Mouse (Mus musculus): Measurements from ENCODE around the gene Csgalnact2.
A peak's percentile ranks its signal among the peaks of the same experiment; 100 is the strongest.

The Csgalnact2 gene

DNA sequence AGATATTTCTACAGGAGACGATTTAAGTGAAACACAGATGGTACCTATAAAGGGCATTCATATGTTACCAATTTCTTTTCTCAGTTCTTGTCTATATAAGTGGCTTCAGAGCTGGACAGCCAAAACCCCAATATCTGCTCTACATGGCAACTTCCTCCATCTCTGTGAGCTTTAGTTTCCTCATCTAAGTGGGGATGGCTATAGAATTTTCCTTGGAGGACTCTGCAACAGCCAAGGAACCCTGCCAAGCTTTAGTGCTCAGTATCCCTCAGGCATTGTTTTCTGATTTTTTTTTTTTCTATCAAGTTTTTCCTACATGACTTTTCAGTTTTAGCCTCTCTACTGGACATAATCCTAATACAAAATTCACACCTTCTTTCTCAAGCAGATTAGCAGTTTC, 4.5 kb downstream of the Csgalnact2 start:
- no peak for DNase-seq (ENCODE audit: low spot score)

DNA sequence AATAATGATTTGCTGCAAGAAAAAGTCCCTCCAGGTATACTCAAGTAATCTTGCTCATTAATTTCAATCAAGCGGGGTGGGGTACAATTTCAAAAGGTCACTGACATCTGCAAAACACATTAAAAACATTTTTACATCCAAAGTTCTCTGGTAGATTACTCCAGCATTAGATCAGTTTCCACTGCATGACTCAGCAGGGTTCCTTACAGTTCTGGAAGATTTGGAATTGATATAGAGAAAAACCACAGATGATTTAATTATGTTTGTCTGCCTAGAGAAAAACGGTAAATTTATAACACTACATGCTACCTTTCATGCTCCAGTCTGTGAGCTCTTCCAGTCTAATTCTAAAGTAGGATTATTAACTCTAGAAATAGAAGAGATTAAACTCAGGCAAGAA, 8.9 kb downstream of the Csgalnact2 start:
- DNase-seq (ENCODE audit: low spot score) = no peak

DNA sequence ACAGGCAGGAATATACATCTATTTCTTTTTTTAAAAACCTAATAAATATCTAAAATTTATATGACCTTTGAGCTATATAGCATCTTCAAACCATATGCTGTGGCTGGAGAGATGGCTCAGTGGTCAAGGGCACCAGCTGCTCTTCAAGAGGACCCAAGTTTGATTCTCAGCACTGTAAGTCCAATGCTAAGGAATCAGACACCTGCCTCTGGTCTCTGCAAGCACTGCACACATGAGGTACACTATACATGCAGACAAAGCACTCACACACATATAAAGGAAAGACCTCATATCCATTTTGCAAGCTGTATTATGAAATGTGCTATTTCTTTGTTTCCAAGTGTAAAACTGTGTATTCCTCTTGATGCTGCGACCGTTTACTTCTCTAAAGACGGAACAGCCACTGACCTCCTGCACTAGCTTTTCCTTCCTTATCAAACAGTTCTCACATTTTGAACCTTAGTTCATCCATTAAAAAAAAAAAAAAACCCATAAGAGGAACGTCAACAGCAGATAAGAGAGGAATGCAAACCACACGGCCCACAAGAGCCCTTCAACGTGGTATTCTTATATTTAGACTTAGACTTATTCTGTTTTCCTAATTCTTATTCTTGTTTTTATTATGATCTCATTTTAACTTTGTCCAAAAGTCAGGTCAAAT, 11.0 kb downstream of the Csgalnact2 start:
- DNase-seq (ENCODE audit: low spot score) = peak; percentile 34

DNA sequence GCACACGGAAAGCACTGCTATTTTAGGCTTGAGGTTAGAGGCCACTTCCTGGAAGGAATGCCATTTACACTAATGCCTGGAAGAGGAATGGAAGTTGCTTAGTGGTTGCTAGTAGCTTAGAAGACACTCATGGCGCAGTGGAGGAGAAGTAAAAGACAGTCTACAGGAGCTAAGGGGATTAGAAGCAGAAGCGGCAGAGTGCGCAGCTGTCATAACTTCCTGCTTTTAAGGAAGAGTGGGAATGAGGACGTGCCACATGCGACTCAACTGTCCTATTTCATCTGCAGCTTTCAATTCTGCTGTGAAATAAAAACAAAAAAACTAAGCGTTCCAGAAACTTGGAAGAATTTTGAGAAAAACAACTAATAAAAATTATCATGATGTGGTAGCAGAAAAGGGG, 11.7 kb downstream of the Csgalnact2 start:
- no peak for DNase-seq (ENCODE audit: low spot score)

DNA sequence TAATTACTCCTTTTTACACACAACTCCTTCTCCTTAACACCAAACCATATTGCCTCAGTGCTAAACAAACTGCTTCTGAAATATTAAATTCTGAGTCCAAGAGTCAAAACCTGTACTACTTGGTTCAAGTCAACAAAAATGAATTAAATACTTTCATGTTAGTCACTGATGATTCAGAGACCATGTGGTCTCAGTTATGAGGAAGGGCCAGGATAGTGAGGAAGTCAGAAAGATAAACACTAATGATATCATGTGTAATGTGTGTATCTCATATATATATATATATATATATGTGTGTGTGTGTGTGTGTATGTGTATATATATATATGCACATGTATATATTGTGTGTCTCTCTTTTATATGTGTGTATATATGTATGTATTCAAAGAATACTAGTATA, 12.4 kb downstream of the Csgalnact2 start:
- no peak for DNase-seq (ENCODE audit: low spot score)

DNA sequence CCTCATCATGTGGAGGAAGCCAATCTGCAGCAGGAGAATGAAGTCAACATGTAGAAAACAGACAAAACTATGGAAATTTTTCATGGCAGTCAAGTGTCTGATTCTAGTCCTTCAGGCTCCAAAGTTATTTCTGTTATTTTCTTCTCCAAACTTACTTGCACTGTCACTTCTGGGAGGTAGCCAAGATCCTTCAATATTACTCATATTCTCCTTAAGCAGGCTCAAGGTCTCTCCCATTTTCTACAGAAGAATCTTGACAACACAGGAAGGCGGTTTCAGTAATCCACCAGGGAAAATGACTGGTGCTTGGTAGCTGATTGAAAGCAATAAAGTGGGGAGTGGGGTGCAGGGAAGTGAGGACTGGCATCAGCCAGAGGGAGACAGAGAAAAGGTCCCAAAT, 16.2 kb downstream of the Csgalnact2 start:
- DNase-seq (ENCODE audit: low spot score) = peak; percentile 56

DNA sequence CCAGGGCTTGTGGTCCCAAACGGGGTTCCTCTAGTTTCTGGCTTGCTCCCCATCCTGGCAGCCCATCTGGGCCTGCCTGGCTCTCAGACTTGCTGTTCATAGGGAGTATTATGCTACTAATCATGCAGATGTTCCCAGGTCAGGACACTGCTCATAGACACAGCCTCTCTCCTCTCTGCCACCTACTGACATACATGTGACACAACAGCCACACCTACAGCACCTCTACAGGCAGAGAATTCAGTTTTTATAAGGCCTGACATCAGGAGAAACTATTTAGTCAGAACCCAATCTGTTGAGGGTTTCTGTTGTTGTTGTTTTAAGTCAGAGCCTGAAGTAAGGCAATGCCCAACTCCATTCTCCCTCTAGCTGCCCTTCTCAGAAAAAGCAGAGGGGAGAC, 27.1 kb downstream of the Csgalnact2 start:
- DNase-seq (ENCODE audit: low spot score) = no peak

DNA sequence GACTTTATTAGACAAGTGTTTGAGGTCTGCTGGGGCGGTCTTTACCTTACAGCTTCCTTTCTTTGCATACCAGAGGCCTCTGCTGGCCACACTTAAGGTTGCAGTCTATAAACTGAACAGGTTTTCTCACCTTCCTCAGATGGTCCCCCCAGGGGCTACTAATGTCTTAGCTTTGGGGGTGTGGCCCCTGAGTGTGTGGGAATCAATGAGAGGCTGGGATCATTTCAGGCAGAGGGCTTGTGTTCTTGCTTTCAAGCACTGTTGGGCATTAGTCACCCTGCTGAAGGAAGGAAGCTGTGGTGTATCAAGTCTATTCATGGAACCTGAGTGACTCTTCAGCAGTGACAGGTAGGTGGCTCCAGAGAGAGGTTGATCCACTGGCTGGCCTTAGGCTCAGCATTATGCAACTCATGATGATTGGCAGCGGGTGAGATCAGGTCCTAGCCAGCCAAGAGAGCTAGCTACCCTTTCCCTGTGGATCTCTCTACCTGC, 39.6 kb downstream of the Csgalnact2 start:
- peak; percentile 53 for DNase-seq (ENCODE audit: low spot score)

DNA sequence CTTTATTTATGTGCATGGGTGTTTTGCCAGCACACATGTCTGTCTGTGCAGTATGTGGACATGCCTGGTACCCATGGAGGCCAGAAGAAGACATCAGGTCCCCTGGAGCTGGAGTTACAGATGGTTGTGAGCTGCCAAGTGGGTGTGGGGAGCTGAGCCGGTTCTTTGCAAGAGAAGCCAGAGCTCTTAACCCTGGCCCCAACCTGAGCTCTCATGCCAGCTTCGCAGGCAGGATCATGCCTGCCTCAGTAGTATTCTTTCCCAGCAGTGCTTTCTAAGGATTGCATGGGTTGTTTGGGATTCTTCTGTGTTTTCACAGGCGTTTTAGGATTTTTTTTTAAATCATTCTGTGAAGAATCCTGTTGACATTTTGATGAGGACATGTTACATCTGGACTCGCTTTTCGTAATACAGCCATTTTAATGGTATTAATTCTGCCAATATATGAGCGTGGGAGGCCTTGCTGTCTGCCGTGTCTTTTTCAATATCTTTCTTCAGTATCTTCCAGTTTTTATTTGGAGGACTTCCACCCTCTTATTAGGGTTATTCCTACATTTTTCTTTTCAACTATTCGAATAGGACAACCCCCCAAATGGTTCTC, 41.1 kb downstream of the Csgalnact2 start:
- DNase-seq (ENCODE audit: low spot score) = no peak

DNA sequence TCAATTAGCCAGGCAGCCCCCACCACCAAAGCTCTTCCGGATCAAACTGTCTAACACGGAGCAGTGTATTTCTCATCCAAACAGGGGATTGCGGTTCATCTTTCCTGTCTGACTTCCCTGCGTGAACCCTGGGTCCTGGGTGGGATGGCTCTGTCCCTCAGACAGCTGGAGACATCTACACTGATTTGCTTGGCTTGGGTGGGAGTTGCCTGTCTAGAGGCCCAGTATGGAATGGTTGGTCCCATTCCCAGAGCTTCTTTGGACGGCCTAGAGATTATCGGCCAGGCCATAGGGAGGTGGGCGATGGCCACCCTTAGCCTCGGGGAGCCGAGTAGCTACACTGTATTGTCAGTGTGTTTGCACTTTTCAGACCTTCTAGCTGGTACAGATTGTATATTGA, 48.1 kb downstream of the Csgalnact2 start:
- DNase-seq (ENCODE audit: low spot score) = no peak

DNA sequence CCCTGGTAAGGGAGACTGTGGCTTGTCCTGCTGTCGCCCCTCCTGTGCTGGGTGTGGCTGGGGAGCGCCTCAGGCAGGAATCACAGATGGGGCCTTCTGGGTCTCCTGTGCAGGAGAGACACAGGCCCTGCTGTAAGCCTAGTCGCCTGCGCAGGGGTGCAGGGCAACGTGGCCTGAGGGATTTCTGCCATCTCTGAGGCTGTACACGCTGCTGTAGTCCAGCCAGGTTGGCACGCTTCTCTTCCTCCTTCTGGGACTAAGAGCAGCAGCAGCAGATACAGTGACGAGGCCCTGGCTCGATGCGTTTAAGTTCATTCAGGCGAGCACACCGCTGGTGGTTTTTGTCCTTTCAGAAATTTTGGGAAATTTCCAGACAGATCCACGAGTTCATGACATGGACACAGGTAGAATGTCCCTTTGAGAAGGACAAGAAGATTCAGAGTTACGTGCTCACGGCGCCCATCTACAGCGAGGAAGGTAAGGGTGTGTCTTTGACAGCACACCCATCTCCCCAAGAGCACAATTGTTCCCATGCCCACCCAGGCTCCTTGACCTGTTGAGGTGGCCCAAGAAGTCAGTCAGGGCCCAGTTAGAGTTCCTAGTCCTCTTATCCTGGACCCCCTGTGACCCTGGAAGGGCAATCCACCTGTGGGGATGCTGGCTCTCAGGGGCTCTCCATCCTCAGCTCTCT, 50.0 kb downstream of the Csgalnact2 start:
- DNase-seq (ENCODE audit: low spot score) = no peak

DNA sequence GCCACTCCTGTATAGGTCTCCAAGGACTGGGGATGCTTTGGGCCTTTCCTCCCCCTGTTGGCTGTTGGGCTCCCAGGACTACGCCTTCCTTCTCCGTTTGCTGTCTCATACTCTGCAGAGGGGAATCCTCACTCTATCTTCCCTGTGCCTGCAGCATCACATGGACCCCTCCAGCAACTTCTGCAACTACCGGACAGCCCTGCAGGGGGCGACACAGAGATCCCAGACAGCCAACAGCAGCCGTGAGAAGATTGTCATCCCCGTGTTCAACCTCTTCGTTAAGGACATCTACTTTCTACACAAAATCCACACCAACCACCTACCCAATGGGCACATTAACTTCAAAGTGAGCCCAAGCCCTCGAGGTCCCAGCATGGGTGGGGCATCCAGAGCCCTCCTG, 51.0 kb downstream of the Csgalnact2 start:
- DNase-seq (ENCODE audit: low spot score) = no peak

DNA sequence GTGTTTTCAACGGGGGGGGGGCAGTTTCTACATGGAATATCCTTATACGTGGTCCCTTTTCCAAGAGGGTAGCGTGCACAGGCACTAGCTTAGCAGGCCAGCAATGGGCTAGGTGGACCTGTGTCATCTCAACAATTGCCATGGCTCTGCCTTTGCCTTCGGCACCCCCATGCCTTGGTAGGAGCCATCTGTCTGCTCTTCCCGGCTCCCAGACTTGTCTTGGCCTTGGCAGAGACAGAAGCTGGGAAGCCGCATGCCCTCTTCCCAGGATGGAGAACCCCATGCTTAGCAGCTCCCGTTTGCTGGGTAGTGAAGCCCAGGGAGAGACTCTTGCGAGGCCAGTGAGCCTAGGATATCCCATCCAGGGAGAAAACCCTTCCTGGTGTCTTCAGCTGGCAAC, 54.3 kb downstream of the Csgalnact2 start:
- no peak for DNase-seq (ENCODE audit: low spot score)

DNA sequence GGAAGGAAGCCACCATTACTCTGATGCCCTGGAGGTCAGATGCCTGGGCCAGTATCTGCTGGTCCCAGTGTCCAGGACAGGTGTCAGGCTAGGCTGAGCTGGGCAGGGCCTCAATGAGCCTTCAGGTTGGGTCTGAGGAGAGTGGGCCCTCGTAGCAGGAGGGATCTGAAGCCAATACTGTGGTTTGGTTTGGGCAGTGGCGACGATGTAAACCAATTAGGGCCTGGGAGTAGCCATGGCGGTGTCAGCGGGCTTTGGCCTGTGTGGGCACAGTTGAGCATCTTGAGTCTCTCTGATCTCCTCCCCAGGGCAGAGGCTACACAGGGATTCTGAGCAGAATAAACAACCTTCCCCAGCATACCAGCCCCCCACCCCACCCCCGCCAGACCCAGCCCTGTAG, 55.3 kb downstream of the Csgalnact2 start:
- DNase-seq (ENCODE audit: low spot score) = no peak

DNA sequence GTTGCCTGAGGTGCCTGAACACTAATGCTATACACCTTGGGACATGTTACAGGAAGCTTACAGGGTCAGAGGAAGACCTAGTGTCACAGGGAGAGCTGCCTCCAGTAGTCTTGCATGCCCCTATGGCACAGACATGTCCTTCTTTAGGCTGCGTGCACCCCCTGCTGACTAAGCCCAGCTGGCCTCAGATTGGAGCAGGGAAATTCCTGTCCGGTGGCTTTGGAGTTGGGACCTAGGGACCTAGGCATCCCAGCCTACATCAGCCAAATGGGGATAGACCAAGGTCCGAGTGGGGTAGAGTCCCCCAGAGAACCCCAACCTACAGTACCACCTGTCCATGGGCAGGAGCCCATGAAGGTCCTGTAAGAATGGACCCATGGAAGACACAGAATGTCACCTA, 56.6 kb downstream of the Csgalnact2 start:
- no peak for DNase-seq (ENCODE audit: low spot score)

DNA sequence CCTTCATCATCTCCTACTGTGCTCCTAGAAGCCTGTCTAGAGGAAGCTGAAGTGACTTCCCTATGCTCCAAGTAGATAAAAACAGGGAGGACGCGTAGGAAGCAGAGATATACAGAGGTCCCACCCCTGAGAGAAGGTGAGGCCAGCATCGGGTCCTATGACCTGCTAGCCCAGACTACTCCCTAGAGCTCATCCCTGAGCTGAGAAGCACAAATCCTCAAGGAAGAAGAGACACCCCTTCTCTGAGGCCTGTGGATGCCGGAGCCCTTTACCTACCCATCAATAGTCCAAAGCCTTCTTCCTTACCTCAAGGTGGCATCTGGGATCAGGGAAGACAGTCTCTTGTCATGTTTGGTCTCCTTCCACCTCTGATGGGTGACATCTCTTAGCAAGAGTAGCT, 58.2 kb downstream of the Csgalnact2 start:
- no peak for DNase-seq (ENCODE audit: low spot score)

DNA sequence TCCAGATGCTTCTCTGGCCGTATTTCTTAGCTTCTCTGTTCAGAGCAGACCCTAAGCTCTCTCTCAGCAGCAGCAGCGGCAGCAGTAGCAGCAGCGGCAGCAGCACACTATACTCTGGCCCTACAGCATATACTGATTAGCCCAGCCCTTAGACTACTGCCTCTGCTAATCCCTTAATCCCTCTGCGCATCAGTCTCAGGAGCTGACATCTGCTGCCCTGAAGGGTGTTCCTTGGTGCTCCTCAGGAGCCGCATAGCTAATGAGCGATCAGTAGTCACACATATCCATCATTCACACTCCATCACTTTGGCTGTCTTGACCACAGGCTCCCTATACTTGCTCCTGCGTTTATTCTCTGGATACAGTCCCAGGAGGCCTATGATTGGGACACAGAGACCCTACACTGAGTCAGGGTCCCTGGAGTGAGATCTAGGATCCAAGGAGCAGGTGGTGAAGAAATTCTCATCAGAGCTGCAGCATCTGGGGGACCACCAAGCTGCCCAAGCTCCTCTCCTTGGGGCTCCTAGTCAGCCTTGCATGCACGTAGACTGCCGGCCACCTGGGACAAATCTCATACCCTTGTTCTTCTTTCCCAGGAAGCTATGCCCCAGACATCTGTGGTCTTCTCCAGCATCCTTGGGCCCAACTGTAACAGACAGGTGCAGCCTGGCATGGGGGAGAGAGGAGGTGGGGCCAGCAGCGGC, 59.0 kb downstream of the Csgalnact2 start:
- DNase-seq (ENCODE audit: low spot score) = no peak

DNA sequence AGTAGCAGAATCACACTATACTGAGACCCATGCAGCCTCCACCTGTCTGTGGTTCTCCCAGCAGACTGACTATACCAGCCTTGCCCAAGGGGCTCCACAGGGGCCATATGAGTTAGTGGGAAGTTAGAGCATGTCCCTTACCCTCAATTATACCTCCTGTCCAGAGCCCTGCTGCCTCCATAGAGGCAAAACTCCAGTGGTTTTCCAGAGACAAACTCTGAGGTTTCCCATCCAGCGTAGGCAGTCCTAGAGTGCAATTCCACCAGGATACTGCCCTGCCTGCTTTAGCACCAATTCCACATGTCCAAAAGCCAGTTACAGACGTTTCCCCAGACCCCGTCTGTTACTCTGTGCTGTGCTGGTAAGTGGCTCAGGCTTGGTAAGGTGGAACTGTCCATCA, 59.6 kb downstream of the Csgalnact2 start:
- no peak for DNase-seq (ENCODE audit: low spot score)

DNA sequence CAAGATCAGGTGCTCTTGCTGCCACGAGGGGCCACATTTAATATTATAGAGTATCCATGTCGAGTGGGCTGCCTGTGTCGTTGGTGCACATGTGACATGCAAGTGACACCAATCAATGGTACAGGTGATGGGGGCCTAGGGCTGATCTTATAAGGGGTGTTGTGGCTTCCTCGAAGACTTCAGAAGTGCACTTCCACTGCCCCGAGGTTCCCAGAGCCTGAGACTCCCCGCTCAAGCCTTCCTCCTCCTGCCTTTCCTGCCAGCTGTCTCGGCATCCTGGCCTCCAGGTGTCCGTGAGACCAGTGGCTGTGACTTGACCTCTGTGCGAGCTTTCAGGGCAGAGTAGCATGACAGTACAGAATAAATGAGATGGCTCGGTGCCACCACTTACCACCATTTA, 60.2 kb downstream of the Csgalnact2 start:
- DNase-seq (ENCODE audit: low spot score) = no peak

DNA sequence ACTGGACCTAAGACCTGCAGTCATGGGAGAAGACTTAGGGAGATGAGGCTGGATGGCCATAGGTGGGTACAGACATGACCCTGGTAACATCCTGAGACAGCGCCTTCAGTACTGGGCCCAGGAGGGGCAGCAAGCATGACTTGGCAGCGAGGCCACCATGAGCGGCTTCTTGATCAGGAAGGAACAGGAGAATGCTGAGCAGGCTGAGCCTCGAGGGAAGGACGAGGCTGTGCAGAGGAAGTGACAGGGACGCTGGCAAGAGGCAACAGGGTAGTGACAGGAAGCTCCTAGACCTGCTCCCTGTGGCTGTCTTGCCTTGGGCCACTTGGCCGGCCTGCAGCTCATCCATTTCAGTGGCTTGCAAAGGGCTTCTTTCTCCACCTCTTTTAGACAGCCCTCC, 61.5 kb downstream of the Csgalnact2 start:
- DNase-seq (ENCODE audit: low spot score) = no peak

DNA sequence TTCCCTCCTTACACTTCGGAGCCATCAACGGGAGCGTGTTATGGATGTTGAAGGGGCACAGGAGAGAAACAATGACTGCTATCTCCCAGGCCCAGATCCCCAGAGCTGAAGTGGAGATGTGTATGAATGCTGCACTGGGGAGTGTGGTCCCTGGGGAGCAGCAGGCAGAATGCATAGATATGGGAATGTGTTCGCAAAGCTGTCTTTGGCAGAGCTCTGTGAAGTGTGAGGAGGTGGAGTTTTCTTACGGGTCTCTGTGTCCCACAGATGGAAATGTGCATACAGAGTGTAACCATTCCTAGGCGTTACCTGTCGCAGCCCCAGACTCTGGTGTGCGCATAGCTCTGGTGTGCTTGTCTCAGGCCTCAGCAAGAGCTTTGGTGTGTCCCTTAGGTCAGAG, 62.2 kb downstream of the Csgalnact2 start:
- no peak for DNase-seq (ENCODE audit: low spot score)

DNA sequence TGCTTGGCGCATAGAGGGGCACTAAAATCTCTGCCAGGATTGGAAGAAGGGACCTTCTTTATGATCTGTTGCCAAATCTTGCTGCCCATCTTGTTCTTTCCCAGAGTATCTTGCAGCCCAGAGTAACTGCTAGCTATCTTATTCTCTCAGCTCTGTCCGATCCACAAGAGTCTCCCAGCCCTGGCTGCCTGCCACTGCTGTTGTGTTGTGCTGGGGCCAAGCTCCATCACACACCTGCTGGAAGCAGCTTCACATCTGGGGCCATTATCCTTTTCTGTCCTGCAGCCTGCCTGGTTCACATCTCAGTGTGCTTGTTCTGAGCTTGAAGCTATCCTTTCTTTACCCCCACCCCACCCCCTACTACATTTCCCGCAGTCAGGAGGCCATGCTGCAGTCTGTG, 62.7 kb downstream of the Csgalnact2 start:
- DNase-seq (ENCODE audit: low spot score) = no peak

DNA sequence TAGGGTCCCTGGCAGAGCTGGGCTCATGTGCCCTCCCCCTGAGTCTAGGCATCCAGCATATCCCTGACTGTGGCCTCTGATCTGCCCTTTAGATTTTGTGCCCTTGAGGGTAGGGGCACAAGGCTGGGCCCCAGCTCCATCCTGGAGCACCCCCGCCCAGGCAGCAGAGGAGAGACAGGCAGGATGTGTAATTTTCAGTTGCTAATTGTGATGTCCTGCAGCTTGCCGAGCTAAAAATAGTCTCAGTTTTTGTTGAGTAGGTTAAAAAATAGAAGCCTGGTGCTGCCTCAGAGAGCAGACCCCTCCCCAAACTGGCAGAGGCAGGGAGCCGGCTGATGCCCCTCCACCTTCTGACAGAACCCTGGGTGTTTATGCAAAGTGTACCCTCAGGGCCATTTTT, 64.8 kb downstream of the Csgalnact2 start:
- no peak for DNase-seq (ENCODE audit: low spot score)

Data from lung, postnatal 25 days (tissue).